Mouse (Mus musculus) G1E-ER4 (cell line): ENCODE data around the gene Alox12b. TPM values are rescaled to one million over a fixed set of nuclear protein-coding genes. Genes with fewer than 3 reads are reported as not detected.

Experiments
- GATA1 ChIP-seq: IDR thresholded peaks from one replicate; pipeline ENCODE4 v1.8.0; 2012; ENCODE audit warnings: low read length, inconsistent platforms
- polyA plus RNA-seq: library from polyadenylated mRNA; stranded (reverse); fragments of >175 nt; gene quantifications from 2 replicates; pipeline ENCODE4 v1.2.3, GENCODE M21; 2012

Alox12b gene
- polyA plus RNA-seq, 1 experiment, result not detected

GRCm38 (mm10) chr11:69185936-69186335, 29.1 kb downstream of the Alox12b start:
- no peak for TF ChIP-seq GATA1

- no peak for TF ChIP-seq GATA1
Measured at GRCm38 (mm10) chr11:69192840-69193239, 36.1 kb downstream of the Alox12b start.

- TF ChIP-seq GATA1, result no peak
Measured at GRCm38 (mm10) chr11:69196766-69197165, 40.0 kb downstream of the Alox12b start.

GRCm38 (mm10) chr11:69197194-69197593, 40.4 kb downstream of the Alox12b start:
- TF ChIP-seq GATA1, result no peak

- no peak for TF ChIP-seq GATA1
Measured at GRCm38 (mm10) chr11:69197743-69198142, 41.0 kb downstream of the Alox12b start, which contains the start of gene Alox8. Gene Alox8, minus strand, starts transcription at chr11:69197843.

GRCm38 (mm10) chr11:69199251-69199650, 42.5 kb downstream of the Alox12b start:
- TF ChIP-seq GATA1, result no peak

- no peak for TF ChIP-seq GATA1
Measured at GRCm38 (mm10) chr11:69200231-69200630, 43.4 kb downstream of the Alox12b start.

GRCm38 (mm10) chr11:69202469-69203230, 45.9 kb downstream of the Alox12b start:
- TF ChIP-seq GATA1, result no peak

GRCm38 (mm10) chr11:69211431-69211830, 54.6 kb downstream of the Alox12b start:
- no peak for TF ChIP-seq GATA1

- no peak for TF ChIP-seq GATA1
Measured at GRCm38 (mm10) chr11:69217411-69217810, 60.6 kb downstream of the Alox12b start.

- no peak for TF ChIP-seq GATA1
Measured at GRCm38 (mm10) chr11:69218661-69219060, 61.9 kb downstream of the Alox12b start.

Other genes starting within 250 kb of the Alox12b start
- gene Odf4, start 229.9 kb upstream of the Alox12b start, polyA plus RNA-seq, result not detected in 2 replicates
- gene Arhgef15, start 199.5 kb upstream of the Alox12b start, polyA plus RNA-seq, result not detected in 2 replicates
- gene Slc25a35, start 188.9 kb upstream of the Alox12b start, polyA plus RNA-seq, result 1.2 and 1.5 TPM in 2 replicates
- 11.1 and 12.8 TPM in 2 replicates for gene Rangrf, start 181.8 kb upstream of the Alox12b start, polyA plus RNA-seq
- 31.5 and 37.6 TPM in 2 replicates for gene Pfas, start 148.5 kb upstream of the Alox12b start, polyA plus RNA-seq
- gene Ctc1, start 141.1 kb upstream of the Alox12b start, polyA plus RNA-seq, result 39.7 and 70.1 TPM in 2 replicates
- 217 and 345 TPM in 2 replicates for gene Aurkb, start 111.3 kb upstream of the Alox12b start, polyA plus RNA-seq
- gene Borcs6, start 97.3 kb upstream of the Alox12b start, polyA plus RNA-seq, result 20.5 and 25.2 TPM in 2 replicates
- 55.6 and 63.5 TPM in 2 replicates for gene Tmem107, start 86.2 kb upstream of the Alox12b start, polyA plus RNA-seq
- gene Vamp2, start 68.5 kb upstream of the Alox12b start, polyA plus RNA-seq, result 32.2 and 39.6 TPM in 2 replicates
- gene Per1, start 61.8 kb upstream of the Alox12b start, polyA plus RNA-seq, result 25.0 and 26.2 TPM in 2 replicates
- gene Hes7, start 36.6 kb upstream of the Alox12b start, polyA plus RNA-seq, result 0.80 and 1.4 TPM in 2 replicates
- gene 9130213A22Rik, start 34.4 kb upstream of the Alox12b start, polyA plus RNA-seq, result 0.09 and 0.10 TPM in 2 replicates
- gene Aloxe3, start 31.1 kb upstream of the Alox12b start, polyA plus RNA-seq, result not detected in 2 replicates
- not detected in 2 replicates for gene Alox8, start 40.9 kb downstream of the Alox12b start, polyA plus RNA-seq
- gene Gucy2e, start 80.0 kb downstream of the Alox12b start, polyA plus RNA-seq, result not detected in 2 replicates
- 39.6 and 50.3 TPM in 2 replicates for gene Cntrob, start 166.8 kb downstream of the Alox12b start, polyA plus RNA-seq
- 4.2 and 6.8 TPM in 2 replicates for gene Trappc1, start 167.0 kb downstream of the Alox12b start, polyA plus RNA-seq
- gene Kcnab3, start 169.3 kb downstream of the Alox12b start, polyA plus RNA-seq, result 2.1 and 2.7 TPM in 2 replicates
- not detected in 2 replicates for gene Rnf227, start 183.5 kb downstream of the Alox12b start, polyA plus RNA-seq
- 279 and 331 TPM in 2 replicates for gene Chd3, start 212.4 kb downstream of the Alox12b start, polyA plus RNA-seq
- gene Naa38, start 238.5 kb downstream of the Alox12b start, polyA plus RNA-seq, result 126 and 142 TPM in 2 replicates
- gene Cyb5d1, start 238.6 kb downstream of the Alox12b start, polyA plus RNA-seq, result 7.4 and 7.5 TPM in 2 replicates
- gene Tmem88, start 241.2 kb downstream of the Alox12b start, polyA plus RNA-seq, result 2.3 and 3.6 TPM in 2 replicates